Mouse (Mus musculus) MEL (cell line): ENCODE results near the gene Tmem177.

Experiments used
- CTCF ChIP-seq, 3 experiments: IDR thresholded peaks in 2 of 3; conservative IDR thresholded peaks in 1 of 3; 2 replicates each; pipeline ENCODE4 v1.5.1; 2011 to 2012; ENCODE audit warnings: low read length in 3 of 3, low read depth in 2 of 3, mild to moderate bottlenecking in 2 of 3, improper control_type of control experiment in 1 of 3, inconsistent platforms in 1 of 3, mixed read lengths in 1 of 3, moderate library complexity in 1 of 3; ENCODE audit not compliant: control insufficient read depth in 1 of 3, insufficient read depth in 1 of 3, poor library complexity in 1 of 3, severe bottlenecking in 1 of 3
- ELF1 ChIP-seq: IDR thresholded peaks from 2 replicates; pipeline ENCODE4 v1.6.1; 2014; ENCODE audit warnings: low read depth, mild to moderate bottlenecking, inconsistent platforms, low read length, improper control_type of control experiment, moderate library complexity
- EP300 ChIP-seq, 2 experiments: IDR thresholded peaks; 2 replicates each; pipeline ENCODE4 v1.6.1; 2011; ENCODE audit warnings: improper control_type of control experiment in 2 of 2, low read length in 2 of 2, low read depth in 1 of 2, mild to moderate bottlenecking in 1 of 2
- GATA1 ChIP-seq: IDR thresholded peaks from 2 replicates; pipeline ENCODE4 v1.6.1; 2011; ENCODE audit warnings: low read depth, low read length, improper control_type of control experiment
- MXI1 ChIP-seq: IDR thresholded peaks from 2 replicates; pipeline ENCODE4 v1.6.1; 2011; ENCODE audit warnings: mild to moderate bottlenecking, low read depth, low read length, improper control_type of control experiment
- NRF1 ChIP-seq: IDR thresholded peaks from 2 replicates; pipeline ENCODE4 v1.6.1; 2014; ENCODE audit warnings: low read depth, mild to moderate bottlenecking, inconsistent platforms, low read length, improper control_type of control experiment, moderate library complexity; ENCODE audit not compliant: poor library complexity, insufficient read depth, severe bottlenecking
- POLR2A ChIP-seq, 2 experiments: IDR thresholded peaks; 2 replicates each; pipeline ENCODE4 v1.6.1; 2011 to 2012; ENCODE audit warnings: low read length in 2 of 2, mild to moderate bottlenecking in 2 of 2, control low read depth in 1 of 2, improper control_type of control experiment in 1 of 2, low read depth in 1 of 2, moderate library complexity in 1 of 2; ENCODE audit not compliant: control insufficient read depth in 1 of 2, insufficient read depth in 1 of 2, poor library complexity in 1 of 2
- POLR2AphosphoS2 ChIP-seq: IDR thresholded peaks from 2 replicates; pipeline ENCODE4 v1.6.1; 2011; ENCODE audit warnings: low read length, improper control_type of control experiment
- SMC3 ChIP-seq: IDR thresholded peaks from 2 replicates; pipeline ENCODE4 v1.6.1; 2011; ENCODE audit warnings: low read depth, low read length, improper control_type of control experiment
- USF1 ChIP-seq: IDR thresholded peaks from 2 replicates; pipeline ENCODE4 v1.6.1; 2014; ENCODE audit warnings: low read depth, mild to moderate bottlenecking, inconsistent platforms, low read length, improper control_type of control experiment, moderate library complexity
- ZKSCAN1 ChIP-seq: IDR thresholded peaks from 2 replicates; pipeline ENCODE4 v1.6.1; 2012; ENCODE audit warnings: low read depth, mild to moderate bottlenecking, inconsistent platforms, low read length, improper control_type of control experiment, moderate library complexity

DNA sequence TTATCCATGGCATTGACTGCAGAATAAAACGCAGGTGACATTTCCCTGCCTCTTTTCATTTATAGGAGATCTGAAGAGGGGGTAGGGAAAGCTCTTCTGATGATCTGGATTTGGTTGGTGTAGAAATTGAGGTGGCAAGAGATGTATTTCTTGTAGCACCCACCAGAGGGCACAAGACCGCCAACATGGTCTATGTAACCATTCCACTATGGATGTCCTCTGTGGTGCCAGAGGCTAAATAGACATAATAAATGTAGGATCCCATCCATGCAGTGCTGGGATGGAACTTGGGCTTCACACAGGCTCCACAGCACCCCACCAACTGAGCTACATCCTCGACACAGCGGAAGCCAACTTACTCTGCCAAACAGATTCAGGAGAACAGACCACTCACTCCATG is 6.3 kb upstream of the Tmem177 start:
- TF ChIP-seq POLR2AphosphoS2 (no peak), POLR2A (IDR thresholded peaks at IDR 0.05; ENCODE audit: control insufficient read depth in 1 of 2, insufficient read depth in 1 of 2, low read depth in 1 of 2, low read length in 2 of 2, poor library complexity in 1 of 2) (no peak), ELF1 (no peak), CTCF (IDR thresholded peaks at IDR 0.05 in 2 of 3, conservative IDR thresholded peaks at IDR 0.05 in 1 of 3; ENCODE audit: control insufficient read depth in 1 of 3, insufficient read depth in 1 of 3, low read depth in 2 of 3, low read length in 3 of 3, poor library complexity in 1 of 3, severe bottlenecking in 1 of 3) (peak; percentile 43 to 76 (median 65)), SMC3 (peak; percentile 63), NRF1 (no peak), EP300 (IDR thresholded peaks at IDR 0.05; ENCODE audit: low read depth in 1 of 2, low read length in 2 of 2) (no peak), GATA1 (no peak), USF1 (no peak), MXI1 (no peak), ZKSCAN1 (no peak)
